Mouse (Mus musculus) yolk sac, embryonic 10.5 days (tissue): ENCODE results near the gene Nr1i3.

Source experiments
- DNase-seq: peaks from one replicate; pipeline ENCODE4 v3.0.0-alpha.2; 2017; ENCODE audit warnings: low spot score

Gene Nr1i3

GRCm38 (mm10) chr1:171213801-171214496 is at the start of gene Nr1i3:
Nr1i3 (plus strand) TSS chr1:171213970.
- DNase-seq, result no peak

GRCm38 (mm10) chr1:171164258-171164657 is 49.5 kb upstream of the Nr1i3 start:
- no peak for DNase-seq

- no peak for DNase-seq
Measured at GRCm38 (mm10) chr1:171165629-171166345, 48.0 kb upstream of the Nr1i3 start.

GRCm38 (mm10) chr1:171168906-171169305 is 44.9 kb upstream of the Nr1i3 start:
- DNase-seq, result no peak

DNA sequence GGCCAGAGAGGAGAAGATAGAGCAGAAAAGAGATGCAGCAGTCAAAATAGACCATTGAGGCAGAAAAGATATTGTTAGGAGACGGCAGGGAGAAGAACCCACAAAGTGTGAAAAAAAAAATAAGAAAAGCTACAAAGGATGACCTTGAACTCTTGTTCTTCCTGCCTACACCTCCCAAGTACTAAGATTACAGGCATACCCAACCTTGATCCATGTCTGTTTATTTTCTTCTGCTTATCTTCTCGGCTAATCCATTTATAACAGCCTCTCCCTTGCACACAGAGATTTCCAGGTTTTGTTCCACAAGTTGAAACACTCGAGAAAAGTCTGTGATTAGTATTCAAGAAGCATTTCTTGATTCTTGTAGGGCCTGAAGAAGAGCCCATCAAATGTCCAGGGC is 43.9 kb upstream of the Nr1i3 start:
- DNase-seq, result no peak

GRCm38 (mm10) chr1:171171138-171171537 is 42.6 kb upstream of the Nr1i3 start:
- DNase-seq, result no peak

DNA sequence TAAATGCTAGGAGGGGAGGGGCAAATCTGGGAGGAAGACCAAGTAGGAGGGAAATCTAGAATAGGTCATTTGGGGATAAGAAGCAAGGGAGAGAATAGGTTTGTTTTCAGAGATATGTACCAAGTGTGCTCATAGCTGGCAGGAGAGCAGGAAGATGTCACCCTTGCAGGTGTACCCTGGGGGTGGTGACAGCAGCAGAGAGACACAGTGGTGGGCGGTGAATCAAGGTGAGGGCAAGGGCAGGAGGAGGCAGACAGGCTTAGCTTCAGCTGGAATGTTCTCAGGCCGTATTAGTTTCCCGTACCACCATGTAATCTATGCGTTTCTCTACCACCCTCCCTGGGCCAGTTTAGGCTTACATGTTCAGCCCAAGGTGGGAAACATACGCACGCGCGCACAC is 41.0 kb upstream of the Nr1i3 start:
- no peak for DNase-seq

DNA sequence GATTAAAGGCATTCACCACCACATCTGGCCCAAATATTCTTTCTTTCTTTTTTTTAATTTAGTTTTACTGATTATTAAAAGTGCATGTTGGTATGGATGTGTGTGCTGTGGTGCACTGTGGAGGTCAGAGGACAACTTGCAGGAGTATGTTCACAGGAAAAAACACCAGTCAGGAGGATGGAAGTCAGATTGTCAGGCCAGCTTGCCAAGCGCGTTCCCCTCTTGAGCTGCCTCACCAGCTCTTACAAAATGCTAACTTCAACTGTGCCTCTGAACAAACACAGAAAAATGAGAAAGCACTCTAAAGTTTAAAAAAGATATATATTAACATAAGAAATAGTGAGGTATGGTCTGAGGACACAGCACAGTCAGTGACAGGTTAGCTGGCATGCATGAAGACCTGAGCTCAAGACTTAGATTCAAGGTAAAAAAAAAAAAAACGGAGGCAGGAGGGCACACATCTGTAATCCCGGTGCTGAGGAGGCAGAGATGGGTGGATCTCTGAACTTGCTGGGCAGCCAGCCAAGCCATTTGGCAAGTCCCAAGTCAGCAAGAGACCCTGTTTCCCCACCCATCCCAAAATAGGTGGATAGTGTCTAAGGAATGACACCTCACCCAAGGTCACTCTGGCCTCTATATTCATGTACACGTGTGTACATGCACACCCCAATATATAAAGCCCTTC is 34.1 kb upstream of the Nr1i3 start:
- DNase-seq, result no peak

- no peak for DNase-seq
Measured at GRCm38 (mm10) chr1:171183025-171183424, 30.7 kb upstream of the Nr1i3 start.

- no peak for DNase-seq
Measured at GRCm38 (mm10) chr1:171183620-171184019, 30.1 kb upstream of the Nr1i3 start.

DNA sequence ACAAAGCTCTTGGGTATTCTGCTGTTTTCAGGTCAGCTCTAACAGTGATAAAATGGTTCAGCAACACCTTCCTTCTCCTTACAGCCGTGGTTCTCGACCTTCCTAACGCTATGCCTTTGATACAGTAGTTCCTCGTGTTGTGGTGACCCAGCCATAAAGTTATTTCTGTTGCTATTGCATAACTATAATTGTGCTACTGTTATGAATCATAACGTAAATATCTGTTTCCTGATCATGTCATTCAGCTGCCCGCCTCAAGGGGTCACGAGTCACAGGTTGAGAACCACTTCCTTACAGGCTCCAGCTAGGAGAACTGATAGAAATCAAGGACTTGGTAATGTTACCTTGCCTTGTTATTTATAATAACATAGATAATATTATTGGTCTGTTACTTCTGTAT is 29.5 kb upstream of the Nr1i3 start:
- no peak for DNase-seq

DNA sequence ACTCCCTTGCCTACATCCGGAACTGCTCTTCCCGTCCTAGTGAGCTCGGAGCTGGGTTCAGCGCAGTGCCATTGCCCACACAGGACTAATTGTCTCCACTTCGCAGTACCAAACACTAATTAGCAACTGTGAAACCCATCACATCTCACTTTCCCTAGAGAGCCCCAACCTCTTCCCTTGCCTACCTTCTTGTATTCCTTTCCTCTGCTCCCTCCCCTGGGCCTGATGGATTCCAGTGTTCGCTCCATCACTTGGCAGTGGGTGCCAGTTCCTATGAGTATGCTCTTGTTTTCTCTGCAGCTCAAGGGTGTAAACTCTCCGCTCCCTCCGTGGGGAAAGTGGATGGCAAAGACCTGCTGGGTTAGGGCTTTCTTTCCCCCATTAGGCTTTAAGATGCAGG is 28.1 kb upstream of the Nr1i3 start:
- no peak for DNase-seq

- no peak for DNase-seq
Measured at GRCm38 (mm10) chr1:171187851-171188700, 25.7 kb upstream of the Nr1i3 start.

GRCm38 (mm10) chr1:171189046-171189445 is 24.7 kb upstream of the Nr1i3 start:
- no peak for DNase-seq

GRCm38 (mm10) chr1:171189476-171190114 is 24.2 kb upstream of the Nr1i3 start:
- DNase-seq, result no peak

GRCm38 (mm10) chr1:171190832-171191231 is 22.9 kb upstream of the Nr1i3 start:
- no peak for DNase-seq

GRCm38 (mm10) chr1:171192283-171192682 is 21.5 kb upstream of the Nr1i3 start:
- no peak for DNase-seq

DNA sequence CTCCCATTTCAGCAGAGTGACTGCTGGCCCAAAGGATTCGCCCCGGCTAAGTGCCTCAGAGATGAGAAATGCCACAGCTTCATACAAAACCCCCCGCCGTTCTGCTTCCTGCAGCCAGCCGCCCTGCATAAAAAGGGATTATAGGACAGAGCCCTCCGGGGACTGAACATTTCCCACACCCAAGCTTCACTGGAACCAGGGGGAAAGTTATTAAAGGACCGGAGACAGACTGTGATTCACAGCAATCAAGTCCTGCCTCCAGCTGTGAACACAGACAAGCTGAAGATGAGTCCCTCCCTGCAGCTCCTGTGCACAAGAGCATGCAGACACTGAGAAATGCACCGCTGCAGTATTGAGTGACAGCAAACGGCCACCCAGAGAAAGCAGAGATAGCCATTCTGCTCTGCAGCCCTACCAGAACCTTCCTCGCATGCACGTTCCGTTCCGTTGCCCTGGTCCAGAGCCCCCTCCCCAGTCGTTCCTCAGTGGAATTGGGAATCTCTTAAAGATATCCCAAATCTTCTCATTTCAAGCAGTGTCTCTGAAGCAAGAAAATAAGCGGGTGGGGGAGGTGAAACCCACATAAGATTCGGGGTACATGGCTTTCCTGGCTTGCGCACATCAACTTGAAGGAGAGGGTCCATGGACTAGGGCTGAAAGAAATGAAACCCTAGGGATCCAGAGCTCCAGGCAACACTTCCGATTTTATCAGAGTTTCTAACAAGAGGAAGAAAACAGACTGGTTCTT is 20.5 kb upstream of the Nr1i3 start:
- no peak for DNase-seq

DNA sequence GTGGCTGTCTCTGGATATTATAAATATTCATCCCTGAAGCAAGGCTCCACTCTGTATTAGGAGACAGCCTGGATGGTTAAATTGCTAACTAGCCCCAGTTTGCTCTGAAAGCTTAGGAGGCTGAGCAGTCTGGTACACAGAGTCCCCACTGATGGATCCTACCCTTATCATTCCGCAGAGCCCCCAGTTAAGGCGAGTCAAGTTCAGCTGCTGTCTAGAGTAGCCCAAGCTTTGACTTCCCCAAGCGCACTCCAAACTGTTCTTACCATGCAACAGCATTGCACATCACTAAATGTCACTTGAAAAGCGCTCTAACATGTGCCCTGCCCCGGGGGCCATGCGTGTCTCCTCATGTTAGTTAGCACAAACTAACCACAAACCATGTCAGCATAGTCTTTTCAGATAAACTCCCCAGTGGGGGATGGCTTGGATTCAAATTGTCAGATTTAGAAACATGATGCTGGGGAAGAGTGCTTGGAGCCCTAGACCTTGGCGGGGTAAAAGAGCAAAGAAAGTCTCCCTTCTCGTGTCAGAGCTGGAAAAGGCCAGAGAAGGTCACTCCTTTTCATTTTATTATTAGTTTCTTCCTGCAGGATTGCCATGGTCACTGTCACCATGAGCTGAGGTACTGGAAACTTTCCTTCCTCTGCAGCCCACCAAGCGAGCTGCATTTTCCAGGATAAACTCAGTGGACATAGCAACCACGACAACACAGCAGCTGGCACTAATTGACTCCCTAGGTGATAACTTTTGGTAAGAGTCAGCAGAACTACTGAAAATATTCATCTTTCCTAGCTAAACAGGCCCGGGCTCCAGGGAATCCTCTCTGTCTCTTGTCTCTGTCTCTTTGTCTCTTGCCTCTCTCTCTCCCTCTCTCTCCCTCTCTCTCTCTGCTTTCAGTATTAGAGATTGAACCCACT is 19.6 kb upstream of the Nr1i3 start:
- DNase-seq, result no peak
